Mouse (Mus musculus): Measurements from ENCODE around the gene A030014E15Rik. TPM values are rescaled to one million over a fixed set of nuclear protein-coding genes. Genes with fewer than 3 reads are reported as not detected.
"Not testable (repeated sequence)": the region's sequence is repeated elsewhere in the genome, so short reads cannot be mapped to it uniquely, and the experiment has no call there.

The A030014E15Rik gene
- polyA plus RNA-seq, 1 experiment from 2014 or later, result not detected

DNA sequence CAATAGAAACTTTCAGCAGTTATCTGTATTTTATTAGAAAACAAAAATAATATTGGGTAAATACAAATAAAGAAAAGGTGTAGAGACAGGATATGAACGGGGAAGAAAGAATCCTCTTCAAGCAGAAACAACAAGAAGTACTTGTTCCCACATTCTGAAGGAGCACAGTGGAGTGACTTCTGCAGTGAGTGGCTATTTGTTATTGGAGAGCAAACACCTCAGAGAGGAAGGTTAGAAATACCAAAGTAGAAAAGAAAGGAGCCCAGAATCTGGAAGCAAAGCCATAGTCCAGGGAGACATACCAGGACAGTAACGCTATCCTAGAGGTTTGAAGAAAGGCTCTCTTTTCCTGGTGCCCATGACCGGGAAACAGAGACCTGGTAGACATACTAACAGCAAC is 5.8 kb downstream of the A030014E15Rik start:
- not testable (repeated sequence) for H3K27ac ChIP-seq (ENCODE audit: low read depth, low read length); H3K27me3 ChIP-seq (replicated peaks; ENCODE audit: control insufficient read depth, insufficient read depth, low read length); H3K4me3 ChIP-seq (ENCODE audit: low read depth, low read length); H3K9ac ChIP-seq (ENCODE audit: low read depth, low read length); H3K36me3 ChIP-seq (ENCODE audit: control insufficient read depth, insufficient read depth, low read length); H3K4me2 ChIP-seq; H3K4me1 ChIP-seq (replicated peaks; ENCODE audit: control insufficient read depth, insufficient read depth, low read length); ATAC-seq (replicated peaks; ENCODE audit: low FRiP score); DNase-seq (ENCODE audit: low spot score); H3K9me3 ChIP-seq (ENCODE audit: control insufficient read depth, low read length)
- WGBS, result 78% methylated on average over 2 of the region's 3 CpGs

DNA sequence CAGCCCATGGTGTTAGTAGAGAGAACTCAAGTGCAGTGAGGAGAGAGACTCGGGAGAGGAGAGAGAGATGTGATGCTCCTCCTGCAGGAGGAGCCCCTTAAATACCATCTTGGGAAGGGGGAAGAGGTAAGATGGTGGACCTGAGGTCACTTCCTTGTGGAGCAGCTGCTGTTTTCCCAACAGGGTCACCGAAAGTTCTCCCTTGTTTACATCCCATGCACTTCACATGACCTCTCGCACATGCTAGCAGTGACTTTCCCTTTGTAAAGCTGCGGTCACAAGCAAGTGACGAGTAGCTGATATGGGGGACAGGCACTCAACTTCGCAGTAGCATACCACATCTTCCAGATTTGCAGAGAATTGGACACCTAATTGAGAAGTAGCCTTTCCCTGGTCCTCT is 6.6 kb downstream of the A030014E15Rik start, which contains the start of gene Gm6217:
Gene Gm6217, minus strand, starts transcription at position 74 of the 400 bp plus-strand sequence.
- H3K36me3 ChIP-seq (ENCODE audit: control insufficient read depth, insufficient read depth, low read length); H3K4me1 ChIP-seq (replicated peaks; ENCODE audit: control insufficient read depth, insufficient read depth, low read length); DNase-seq (ENCODE audit: low spot score); H3K4me2 ChIP-seq; H3K27me3 ChIP-seq (replicated peaks; ENCODE audit: control insufficient read depth, insufficient read depth, low read length); ATAC-seq (replicated peaks; ENCODE audit: low FRiP score); H3K27ac ChIP-seq (ENCODE audit: low read depth, low read length); H3K4me3 ChIP-seq (ENCODE audit: low read depth, low read length); H3K9me3 ChIP-seq (ENCODE audit: control insufficient read depth, low read length); H3K9ac ChIP-seq (ENCODE audit: low read depth, low read length): not testable (repeated sequence)
- WGBS, result no CpG with 5 or more reads among the region's 6 CpGs

DNA sequence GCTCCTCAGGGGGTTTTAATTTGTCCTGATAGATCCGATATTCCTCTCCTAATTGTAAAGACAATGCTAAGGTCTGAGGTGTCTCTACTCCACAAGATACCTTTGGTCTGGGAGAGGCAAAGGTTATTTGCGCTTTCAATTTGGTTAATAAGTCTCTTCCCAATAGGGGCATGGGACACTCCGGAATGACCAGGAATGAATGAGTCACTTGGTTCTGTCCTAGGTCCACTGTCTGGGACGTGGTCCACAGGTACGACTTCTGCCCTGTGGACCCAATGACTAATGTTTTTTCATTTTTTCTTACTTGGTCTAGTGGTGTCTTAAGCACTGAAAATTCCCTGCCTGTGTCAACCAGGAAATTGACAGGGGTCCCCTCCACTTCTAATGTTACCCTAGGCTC is 13.9 kb downstream of the A030014E15Rik start:
- WGBS, result 88% methylated on average over 5 of the region's 5 CpGs
- no peak for DNase-seq (ENCODE audit: low spot score)

GRCm38 (mm10) chr1:82942505-82942904 is 17.8 kb downstream of the A030014E15Rik start:
- H3K36me3 ChIP-seq (ENCODE audit: control insufficient read depth, insufficient read depth, low read length); H3K4me3 ChIP-seq (ENCODE audit: low read depth, low read length); H3K27me3 ChIP-seq (replicated peaks; ENCODE audit: control insufficient read depth, insufficient read depth, low read length); H3K27ac ChIP-seq (ENCODE audit: low read depth, low read length); DNase-seq (ENCODE audit: low spot score); ATAC-seq (replicated peaks; ENCODE audit: low FRiP score); H3K9ac ChIP-seq (ENCODE audit: low read depth, low read length); H3K9me3 ChIP-seq (ENCODE audit: control insufficient read depth, low read length); H3K4me2 ChIP-seq; H3K4me1 ChIP-seq (replicated peaks; ENCODE audit: control insufficient read depth, insufficient read depth, low read length): not testable (repeated sequence)
- 78% methylated on average over 1 of the region's 2 CpGs for WGBS

More for the DNA sequence above, 13.9 kb downstream of the A030014E15Rik start:
- H3K9me3 ChIP-seq (ENCODE audit: control insufficient read depth, low read length), result peaks cover 5% of the 10 kb centered on the region; the same call in 1 of the 2 replicates
- H3K27ac ChIP-seq (ENCODE audit: low read depth, low read length), result no peak overlapping the region
- no peak for ATAC-seq (replicated peaks; ENCODE audit: low FRiP score)
- H3K9ac ChIP-seq (ENCODE audit: low read depth, low read length), result no peak overlapping the region
- no peak overlapping the region for H3K4me2 ChIP-seq
- H3K27me3 ChIP-seq (replicated peaks; ENCODE audit: control insufficient read depth, insufficient read depth, low read length), result no peaks in the 10 kb centered on the region
- no peaks in the 10 kb centered on the region for H3K36me3 ChIP-seq (ENCODE audit: control insufficient read depth, insufficient read depth, low read length)
- H3K4me1 ChIP-seq (replicated peaks; ENCODE audit: control insufficient read depth, insufficient read depth, low read length), result no peaks in the 10 kb centered on the region
- no peak overlapping the region for H3K4me3 ChIP-seq (ENCODE audit: low read depth, low read length)

GRCm38 (mm10) chr1:82943295-82943694 is 18.6 kb downstream of the A030014E15Rik start, which contains the start of gene A030003K21Rik:
Gene A030003K21Rik (minus strand): TSS chr1:82943388.
- not testable (repeated sequence) for H3K4me1 ChIP-seq (replicated peaks; ENCODE audit: control insufficient read depth, insufficient read depth, low read length); ATAC-seq (replicated peaks; ENCODE audit: low FRiP score); H3K27me3 ChIP-seq (replicated peaks; ENCODE audit: control insufficient read depth, insufficient read depth, low read length); H3K4me3 ChIP-seq (ENCODE audit: low read depth, low read length); DNase-seq (ENCODE audit: low spot score); H3K9ac ChIP-seq (ENCODE audit: low read depth, low read length); H3K27ac ChIP-seq (ENCODE audit: low read depth, low read length); H3K4me2 ChIP-seq; H3K36me3 ChIP-seq (ENCODE audit: control insufficient read depth, insufficient read depth, low read length); H3K9me3 ChIP-seq (ENCODE audit: control insufficient read depth, low read length)
- WGBS, result no CpG with 5 or more reads among the region's 6 CpGs

- not testable (repeated sequence) for H3K36me3 ChIP-seq (ENCODE audit: control insufficient read depth, insufficient read depth, low read length); DNase-seq (ENCODE audit: low spot score); H3K4me3 ChIP-seq (ENCODE audit: low read depth, low read length); H3K27me3 ChIP-seq (replicated peaks; ENCODE audit: control insufficient read depth, insufficient read depth, low read length); H3K27ac ChIP-seq (ENCODE audit: low read depth, low read length); H3K9ac ChIP-seq (ENCODE audit: low read depth, low read length); H3K4me1 ChIP-seq (replicated peaks; ENCODE audit: control insufficient read depth, insufficient read depth, low read length); H3K9me3 ChIP-seq (ENCODE audit: control insufficient read depth, low read length); ATAC-seq (replicated peaks; ENCODE audit: low FRiP score); H3K4me2 ChIP-seq
- WGBS, result 91% methylated on average over 2 of the region's 2 CpGs
These were observed 21.3 kb downstream of the A030014E15Rik start for GRCm38 (mm10) chr1:82946029-82946428.

- 86% methylated on average over 2 of the region's 2 CpGs for WGBS
- H3K9ac ChIP-seq (ENCODE audit: low read depth, low read length), result no peak overlapping the region
- H3K36me3 ChIP-seq (ENCODE audit: control insufficient read depth, insufficient read depth, low read length), result no peaks in the 10 kb centered on the region
- no peaks in the 10 kb centered on the region for H3K9me3 ChIP-seq (ENCODE audit: control insufficient read depth, low read length)
- no peaks in the 10 kb centered on the region for H3K4me1 ChIP-seq (replicated peaks; ENCODE audit: control insufficient read depth, insufficient read depth, low read length)
- H3K27ac ChIP-seq (ENCODE audit: low read depth, low read length), result no peak overlapping the region
- DNase-seq (ENCODE audit: low spot score) (no peak), ATAC-seq (replicated peaks; ENCODE audit: low FRiP score) (no peak)
- no peak overlapping the region for H3K4me2 ChIP-seq
- no peak overlapping the region for H3K4me3 ChIP-seq (ENCODE audit: low read depth, low read length)
- no peaks in the 10 kb centered on the region for H3K27me3 ChIP-seq (replicated peaks; ENCODE audit: control insufficient read depth, insufficient read depth, low read length)
These were observed 23.9 kb downstream of the A030014E15Rik start for GRCm38 (mm10) chr1:82948601-82949000.

- DNase-seq (ENCODE audit: low spot score); H3K36me3 ChIP-seq (ENCODE audit: control insufficient read depth, insufficient read depth, low read length); H3K4me2 ChIP-seq; H3K9me3 ChIP-seq (ENCODE audit: control insufficient read depth, low read length); H3K27me3 ChIP-seq (replicated peaks; ENCODE audit: control insufficient read depth, insufficient read depth, low read length); ATAC-seq (replicated peaks; ENCODE audit: low FRiP score); H3K4me1 ChIP-seq (replicated peaks; ENCODE audit: control insufficient read depth, insufficient read depth, low read length); H3K9ac ChIP-seq (ENCODE audit: low read depth, low read length); H3K4me3 ChIP-seq (ENCODE audit: low read depth, low read length); H3K27ac ChIP-seq (ENCODE audit: low read depth, low read length): not testable (repeated sequence)
These were observed 31.2 kb downstream of the A030014E15Rik start, which contains the start of gene Gm7544 for GRCm38 (mm10) chr1:82955913-82956312. Gene Gm7544 (minus strand): TSS chr1:82956013.

DNA sequence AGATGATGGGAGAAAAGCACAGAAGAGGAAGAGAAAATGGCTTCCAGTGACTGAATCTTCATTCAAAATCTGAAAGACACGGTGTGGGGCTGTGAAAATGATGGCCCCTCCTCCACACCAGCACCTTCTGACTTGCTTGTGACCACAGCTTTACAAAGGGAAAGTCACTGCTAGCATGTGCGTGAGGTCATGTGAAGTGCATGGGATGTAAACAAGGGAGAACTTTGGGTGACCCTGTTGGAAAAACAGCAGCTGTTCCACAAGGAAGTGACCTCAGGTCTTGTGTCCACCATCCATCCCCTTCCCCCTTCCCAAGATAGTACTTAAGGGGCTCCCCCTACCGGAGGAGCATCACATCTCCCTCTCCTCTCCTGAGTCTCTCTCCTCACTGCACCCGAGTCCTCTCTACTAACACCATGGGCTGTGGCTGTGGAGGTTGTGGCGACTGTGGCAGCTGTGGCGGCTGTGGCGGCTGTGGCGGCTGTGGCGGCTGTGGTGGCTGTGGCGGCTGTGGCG is 35.2 kb downstream of the A030014E15Rik start, which contains the start of gene Gm47955:
Gene Gm47955, plus strand, starts transcription at position 417 of the 516 bp plus-strand sequence.
- Histone ChIP-seq H3K4me2 (no peak within 1 kb of the TSS), H3K27ac (ENCODE audit: low read depth, low read length) (no peak within 1 kb of the TSS), H3K9me3 (ENCODE audit: control insufficient read depth, low read length) (no peaks in the 10 kb centered on the region), H3K27me3 (replicated peaks; ENCODE audit: control insufficient read depth, insufficient read depth, low read length) (no peaks in the 10 kb centered on the region), H3K4me3 (ENCODE audit: low read depth, low read length) (no peak within 1 kb of the TSS), H3K36me3 (ENCODE audit: control insufficient read depth, insufficient read depth, low read length) (no peaks in the 10 kb centered on the region), H3K9ac (ENCODE audit: low read depth, low read length) (no peak within 1 kb of the TSS), H3K4me1 (replicated peaks; ENCODE audit: control insufficient read depth, insufficient read depth, low read length) (no peaks in the 10 kb centered on the region)
- 89% methylated on average over 11 of the region's 11 CpGs for WGBS
- ATAC-seq (replicated peaks; ENCODE audit: low FRiP score), result no peak
- no peak for DNase-seq (ENCODE audit: low spot score)
